Mouse (Mus musculus): ENCODE data around the gene Pfdn2. TPM values are rescaled to one million over a fixed set of nuclear protein-coding genes. Genes with fewer than 3 reads are reported as not detected.
"Not testable (repeated sequence)": the region's sequence is repeated elsewhere in the genome, so short reads cannot be mapped to it uniquely, and the experiment has no call there.

The Pfdn2 gene
- polyA plus RNA-seq (2015; fragmentation: Nextera tagmentation; extraction: Ambion mirVana), result 60.9 and 66.8 TPM in 2 replicates

DNA sequence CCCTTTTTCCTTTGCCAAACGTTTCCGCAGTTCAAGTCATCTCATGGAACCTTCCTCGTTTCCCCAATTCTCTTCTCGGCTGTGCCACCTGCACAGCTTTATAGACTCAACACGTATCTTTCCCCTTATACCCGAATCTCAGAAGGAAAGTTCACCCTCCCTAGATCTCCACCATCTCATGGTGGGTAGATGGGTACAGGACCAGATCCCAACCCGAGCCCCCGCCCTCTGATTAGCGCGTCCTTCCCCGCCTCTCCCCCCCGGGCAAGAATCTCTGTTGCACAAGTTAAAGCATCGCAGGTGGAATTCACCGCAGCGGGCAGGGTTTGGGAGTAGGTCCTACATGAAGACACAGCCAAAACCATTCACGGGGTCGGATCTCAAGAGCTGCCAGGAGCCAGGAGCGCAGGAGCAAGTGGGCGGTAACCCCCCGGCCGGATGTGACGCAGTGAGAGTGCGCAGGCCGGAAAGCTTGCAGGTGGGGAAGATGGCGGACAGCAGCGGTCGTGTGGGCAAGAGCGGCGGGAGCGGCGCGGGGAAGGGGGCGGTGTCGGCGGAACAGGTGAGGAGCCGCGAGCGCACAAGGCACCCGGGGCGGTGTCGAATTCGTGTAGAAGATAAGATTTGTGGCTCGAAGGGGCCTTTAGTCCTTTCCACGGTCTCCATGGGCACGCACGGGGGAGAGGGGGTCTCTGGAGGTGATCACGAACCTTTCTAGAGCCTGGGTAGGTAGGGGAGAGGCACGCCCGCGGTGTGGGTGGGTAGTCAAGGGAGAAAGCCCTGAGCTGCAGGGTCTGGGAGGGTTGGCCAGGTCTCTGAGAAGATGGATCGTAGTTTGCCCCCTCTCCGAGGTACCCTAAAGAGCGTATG is at the start of gene Pfdn2, which contains the start of gene Nit1:
Pfdn2 (plus strand) TSS at position 446 of the 870 bp plus-strand sequence.
Nit1 (minus strand) TSS at position 422 of the 870 bp plus-strand sequence.
- peaks cover 35% of the 10 kb centered on the region for H3K36me3 ChIP-seq
- ATAC-seq (ENCODE audit: low read depth), result peak; percentile 91
- peaks cover 54% of the 10 kb centered on the region for H3K4me1 ChIP-seq (replicated peaks)
- 1% methylated on average over 53 of the region's 53 CpGs for WGBS (ENCODE audit: insufficient replicate concordance)
- peak within 1 kb of the TSS; percentile 81 for H3K4me3 ChIP-seq (replicated peaks)
- peak within 1 kb of the TSS; percentile 86 for H3K4me2 ChIP-seq
- H3K9me3 ChIP-seq (replicated peaks), result peaks cover 7% of the 10 kb centered on the region
- peak; percentile 85 for DNase-seq
- no peaks in the 10 kb centered on the region for H3K27me3 ChIP-seq
- peak within 1 kb of the TSS; percentile 90 for H3K9ac ChIP-seq
- peak within 1 kb of the TSS; percentile 76 for H3K27ac ChIP-seq

DNA sequence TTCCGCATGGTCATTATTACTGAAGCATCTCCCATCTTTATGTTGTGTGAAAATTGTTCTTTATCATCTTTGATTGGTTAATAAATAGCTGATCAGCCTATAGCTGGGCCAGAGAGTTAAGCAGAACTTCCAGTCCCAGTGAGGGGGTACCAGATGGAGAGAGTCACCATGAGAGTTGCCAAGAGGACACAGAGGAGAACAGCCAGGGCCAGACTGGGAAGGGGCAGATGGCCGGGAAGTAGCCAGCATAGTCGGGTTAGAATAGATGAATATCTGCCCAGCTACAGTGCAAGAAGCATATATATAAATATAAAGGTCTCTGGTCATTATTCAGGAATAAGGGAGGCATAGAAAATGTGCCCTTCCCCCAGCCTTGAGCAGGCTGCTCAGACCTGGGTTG is 47.2 kb upstream of the Pfdn2 start:
- Histone ChIP-seq H3K4me3 (replicated peaks) (no peak overlapping the region), H3K36me3 (no peaks in the 10 kb centered on the region), H3K9me3 (replicated peaks) (no peaks in the 10 kb centered on the region), H3K9ac (no peak overlapping the region), H3K4me1 (replicated peaks) (peaks cover 10% of the 10 kb centered on the region), H3K27me3 (peaks cover 40% of the 10 kb centered on the region), H3K27ac (no peak overlapping the region), H3K4me2 (no peak overlapping the region)
- DNase-seq (no peak), ATAC-seq (ENCODE audit: low read depth) (no peak)
- 46% methylated on average over 3 of the region's 3 CpGs for WGBS (ENCODE audit: insufficient replicate concordance)

GRCm38 (mm10) chr1:171306157-171306556 is 39.3 kb upstream of the Pfdn2 start:
- H3K27me3 ChIP-seq; H3K36me3 ChIP-seq; DNase-seq; ATAC-seq (ENCODE audit: low read depth); H3K4me2 ChIP-seq; H3K9ac ChIP-seq; H3K4me3 ChIP-seq (replicated peaks); H3K4me1 ChIP-seq (replicated peaks); H3K9me3 ChIP-seq (replicated peaks); H3K27ac ChIP-seq: not testable (repeated sequence)
- WGBS (ENCODE audit: insufficient replicate concordance), result 60% methylated on average over 5 of the region's 5 CpGs

- H3K9ac ChIP-seq, result no peak overlapping the region
- ATAC-seq (ENCODE audit: low read depth), result no peak
- no peaks in the 10 kb centered on the region for H3K9me3 ChIP-seq (replicated peaks)
- no peak overlapping the region for H3K27ac ChIP-seq
- H3K36me3 ChIP-seq, result no peaks in the 10 kb centered on the region
- no peak for DNase-seq
- H3K4me1 ChIP-seq (replicated peaks), result no peaks in the 10 kb centered on the region; the same call in 1 of the 2 replicates
- H3K27me3 ChIP-seq, result peaks cover 6% of the 10 kb centered on the region; the same call in 1 of the 2 replicates
- H3K4me2 ChIP-seq, result no peak overlapping the region
- H3K4me3 ChIP-seq (replicated peaks), result no peak overlapping the region
- 42% methylated on average over 2 of the region's 2 CpGs for WGBS (ENCODE audit: insufficient replicate concordance)
These were observed 36.1 kb upstream of the Pfdn2 start for GRCm38 (mm10) chr1:171309321-171309720.

DNA sequence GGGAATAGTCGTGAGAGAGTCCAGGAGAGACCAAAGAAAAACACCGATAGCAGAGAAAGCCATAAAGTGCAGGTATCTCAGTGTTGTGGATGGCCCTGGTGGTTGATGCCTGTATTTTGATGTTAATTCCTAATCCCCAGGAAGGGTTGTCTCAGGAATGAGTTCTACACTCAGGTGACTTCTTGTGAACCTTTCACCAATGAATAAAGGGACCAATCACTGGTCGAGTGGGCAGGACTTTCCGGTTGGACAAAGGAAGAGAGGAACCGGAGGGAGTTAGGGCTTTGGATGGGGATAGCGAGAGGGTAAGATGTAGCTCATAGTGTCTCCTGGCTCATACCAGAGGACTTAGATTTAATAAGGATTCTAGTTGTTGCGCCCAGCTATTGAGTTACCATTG is 25.7 kb upstream of the Pfdn2 start:
- Histone ChIP-seq H3K36me3 (no peaks in the 10 kb centered on the region), H3K9me3 (replicated peaks) (0 out of 2 replicates have a peak, but pooled peaks cover 2% of the 10 kb centered on the region), H3K27me3 (no peaks in the 10 kb centered on the region), H3K4me2 (no peak overlapping the region), H3K9ac (no peak overlapping the region), H3K27ac (no peak overlapping the region), H3K4me1 (replicated peaks) (peaks cover 6% of the 10 kb centered on the region), H3K4me3 (replicated peaks) (no peak overlapping the region)
- no peak for ATAC-seq (ENCODE audit: low read depth)
- DNase-seq, result no peak
- 35% methylated on average over 7 of the region's 7 CpGs for WGBS (ENCODE audit: insufficient replicate concordance)

DNA sequence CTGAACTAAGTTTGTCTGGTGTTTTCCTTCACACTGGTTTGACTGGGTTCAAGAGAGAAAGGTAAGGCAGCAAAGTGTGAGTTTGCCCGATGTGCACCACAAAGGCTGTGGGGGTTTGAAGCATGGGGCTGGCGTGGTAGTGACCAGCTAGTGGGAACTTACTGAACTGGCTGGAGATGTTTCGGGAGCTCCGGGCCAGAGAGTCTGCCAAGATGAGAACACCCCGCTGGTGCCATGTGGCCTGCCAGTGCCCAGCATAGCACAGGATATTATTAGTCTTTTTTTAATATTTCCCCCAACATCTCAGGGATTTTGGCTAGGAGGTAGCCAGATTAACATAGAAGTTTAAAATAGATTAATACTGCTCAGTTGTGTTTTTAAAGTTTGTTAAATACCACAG is 25.3 kb upstream of the Pfdn2 start:
- H3K36me3 ChIP-seq, result no peaks in the 10 kb centered on the region
- no peak overlapping the region for H3K4me2 ChIP-seq
- DNase-seq (no peak), ATAC-seq (ENCODE audit: low read depth) (no peak)
- no peak overlapping the region for H3K9ac ChIP-seq
- H3K4me3 ChIP-seq (replicated peaks), result no peak overlapping the region
- H3K9me3 ChIP-seq (replicated peaks), result 0 out of 2 replicates have a peak, but pooled peaks cover 2% of the 10 kb centered on the region
- H3K27ac ChIP-seq, result no peak overlapping the region
- H3K4me1 ChIP-seq (replicated peaks), result peaks cover 6% of the 10 kb centered on the region
- 46% methylated on average over 5 of the region's 5 CpGs for WGBS (ENCODE audit: insufficient replicate concordance)
- H3K27me3 ChIP-seq, result no peaks in the 10 kb centered on the region

GRCm38 (mm10) chr1:171321415-171321814 is 24.1 kb upstream of the Pfdn2 start:
- no peak overlapping the region for H3K4me3 ChIP-seq (replicated peaks)
- DNase-seq (no peak), ATAC-seq (ENCODE audit: low read depth) (no peak)

DNA sequence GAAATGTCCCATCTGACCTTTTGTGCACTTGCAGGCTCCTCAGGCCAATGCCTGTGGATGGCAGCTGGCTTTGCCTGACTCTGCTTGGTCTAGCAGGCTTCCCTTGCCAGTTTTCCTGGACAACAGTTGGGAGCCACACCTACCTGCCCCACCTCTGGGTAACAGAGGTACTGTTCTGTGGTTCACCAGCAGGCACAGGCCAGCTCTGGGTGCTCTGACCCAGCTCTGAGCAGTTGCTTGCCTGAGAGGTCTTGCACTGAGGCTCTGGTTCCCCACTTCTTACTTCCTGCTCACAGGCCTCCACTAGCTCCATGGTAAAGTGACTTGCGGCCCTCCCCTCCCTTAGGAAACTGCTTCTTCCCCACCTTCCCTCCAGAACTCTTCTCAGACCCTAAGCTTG is 23.5 kb upstream of the Pfdn2 start:
- Histone ChIP-seq H3K36me3 (no peaks in the 10 kb centered on the region), H3K9ac (0 out of 2 replicates have a peak overlapping the region, but pooled peaks have one; percentile 20), H3K27ac (no peak overlapping the region; the same call in 1 of the 2 replicates), H3K4me3 (replicated peaks) (no peak overlapping the region), H3K4me1 (replicated peaks) (peaks cover 8% of the 10 kb centered on the region), H3K9me3 (replicated peaks) (no peaks in the 10 kb centered on the region), H3K27me3 (no peaks in the 10 kb centered on the region), H3K4me2 (no peak overlapping the region)
- ATAC-seq (ENCODE audit: low read depth) (peak; percentile 43; the same call in 1 of the 2 replicates), DNase-seq (no peak)
- WGBS (ENCODE audit: insufficient replicate concordance), result 67% methylated on average over 1 of the region's 1 CpGs

More at GRCm38 (mm10) chr1:171321415-171321814, 24.1 kb upstream of the Pfdn2 start:
- peaks cover 6% of the 10 kb centered on the region for H3K4me1 ChIP-seq (replicated peaks)
- no peaks in the 10 kb centered on the region for H3K36me3 ChIP-seq
- no peaks in the 10 kb centered on the region for H3K9me3 ChIP-seq (replicated peaks)
- H3K9ac ChIP-seq, result no peak overlapping the region
- H3K27me3 ChIP-seq, result no peaks in the 10 kb centered on the region
- H3K4me2 ChIP-seq, result no peak overlapping the region
- no peak overlapping the region for H3K27ac ChIP-seq

GRCm38 (mm10) chr1:171325571-171325970 is 19.9 kb upstream of the Pfdn2 start:
- Histone ChIP-seq H3K4me1 (replicated peaks) (peaks cover 29% of the 10 kb centered on the region), H3K36me3 (no peaks in the 10 kb centered on the region), H3K9ac (no peak overlapping the region), H3K9me3 (replicated peaks) (no peaks in the 10 kb centered on the region), H3K4me3 (replicated peaks) (no peak overlapping the region), H3K4me2 (no peak overlapping the region), H3K27me3 (no peaks in the 10 kb centered on the region), H3K27ac (no peak overlapping the region)
- WGBS (ENCODE audit: insufficient replicate concordance), result 90% methylated on average over 2 of the region's 2 CpGs
- ATAC-seq (ENCODE audit: low read depth), result no peak
- DNase-seq, result no peak

- H3K9me3 ChIP-seq (replicated peaks); H3K9ac ChIP-seq; DNase-seq; H3K36me3 ChIP-seq; H3K4me3 ChIP-seq (replicated peaks); ATAC-seq (ENCODE audit: low read depth); H3K27ac ChIP-seq; H3K27me3 ChIP-seq: not testable (repeated sequence)
- Histone ChIP-seq H3K4me2 (peak overlapping the region; percentile 87; the same call in 1 of the 2 replicates), H3K4me1 (replicated peaks) (peaks cover 37% of the 10 kb centered on the region)
- WGBS (ENCODE audit: insufficient replicate concordance), result 61% methylated on average over 4 of the region's 4 CpGs
These were observed 18.9 kb upstream of the Pfdn2 start for GRCm38 (mm10) chr1:171326588-171326987.

DNA sequence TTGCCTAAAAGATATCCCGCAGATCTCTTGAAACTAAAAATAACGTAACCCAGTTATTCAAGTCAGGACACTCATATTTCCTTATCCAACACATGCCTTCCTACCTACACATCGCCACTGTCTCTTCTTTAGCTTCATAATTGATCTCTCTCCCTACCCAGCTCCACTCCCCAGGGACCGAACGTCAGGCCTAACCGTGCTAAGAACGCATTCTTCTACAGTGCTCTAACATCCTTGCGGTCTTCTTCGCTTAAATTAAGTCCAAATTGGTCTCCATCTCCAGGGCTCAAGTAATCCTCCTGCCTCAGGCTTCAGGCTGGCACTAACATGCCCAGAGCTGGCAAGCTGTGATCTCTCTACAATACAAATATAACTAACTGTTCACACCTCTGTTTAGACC is 17.2 kb upstream of the Pfdn2 start:
- Histone ChIP-seq H3K4me1 (replicated peaks) (peaks cover 43% of the 10 kb centered on the region), H3K36me3 (peaks cover 10% of the 10 kb centered on the region; the same call in 1 of the 2 replicates), H3K9me3 (replicated peaks) (no peaks in the 10 kb centered on the region), H3K4me3 (replicated peaks) (peak overlapping the region; percentile 92), H3K9ac (peak overlapping the region; percentile 95), H3K4me2 (peak overlapping the region; percentile 87), H3K27ac (peak overlapping the region; percentile 95), H3K27me3 (no peaks in the 10 kb centered on the region)
- ATAC-seq (ENCODE audit: low read depth) (no peak), DNase-seq (no peak)
- WGBS (ENCODE audit: insufficient replicate concordance), result 30% methylated on average over 9 of the region's 9 CpGs
